8 mouse cellular contexts compared by ENCODE assay signal in the genomic region with DNA sequence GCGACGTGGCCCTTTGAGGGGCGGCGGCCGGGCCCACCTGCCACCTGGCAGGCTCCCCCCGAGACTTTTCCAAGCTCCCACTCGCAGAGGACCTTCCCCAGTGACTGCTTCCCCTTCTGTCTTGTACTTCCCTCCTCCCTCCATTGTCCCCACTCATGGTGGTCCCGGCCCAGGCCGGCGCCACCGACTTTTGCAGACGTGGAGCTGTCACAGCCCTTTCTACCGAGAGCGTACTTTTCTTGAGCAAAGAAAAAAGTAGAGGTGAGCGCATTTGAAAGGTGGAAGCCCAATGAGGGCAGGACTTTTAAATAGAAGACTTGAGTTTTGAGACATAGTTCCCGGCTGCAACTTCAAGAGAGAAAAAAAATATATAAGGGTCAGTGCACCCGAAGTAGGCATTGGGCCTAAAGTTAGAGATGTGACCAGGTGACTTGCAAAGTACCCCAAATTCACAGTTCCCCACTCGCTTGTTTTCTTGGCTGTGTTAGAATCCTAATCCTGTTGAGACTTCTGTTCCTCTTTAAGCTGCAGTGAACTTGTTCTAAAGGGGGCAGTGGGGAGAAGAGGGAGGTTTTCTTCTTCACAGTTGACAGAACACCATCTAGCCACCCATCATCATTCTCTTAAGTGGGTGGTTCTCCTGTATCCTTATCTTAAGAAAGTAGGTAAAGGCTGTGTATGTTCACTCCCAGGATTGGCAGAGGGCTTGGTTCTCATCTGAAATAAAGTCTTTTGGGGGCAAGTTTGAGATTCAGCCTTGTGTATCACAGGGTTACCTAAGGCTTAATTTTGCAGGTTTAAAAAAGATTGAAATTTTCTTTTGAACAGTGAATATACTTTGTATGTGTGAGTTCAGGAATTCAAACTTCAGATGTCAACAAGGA. TPM values are rescaled to one million over a fixed set of nuclear protein-coding genes. Genes with fewer than 3 reads are reported as not detected.
DNase-seq lines count a peak whose midpoint lies in the region; ATAC-seq and TF ChIP-seq lines count a peak whose summit lies in the region.

No protein-coding gene starts in this region.

- H3K27me3 ChIP-seq in kidney, embryonic 15.5 days: no peaks in the 10 kb centered on the region
- H3K27me3 ChIP-seq in embryonic facial prominence, embryonic 15.5 days: no peaks in the 10 kb centered on the region
- no peaks in the 10 kb centered on the region for H3K27me3 ChIP-seq in hindbrain, embryonic 14.5 days (ENCODE audit: control insufficient read depth, insufficient read depth, low read length)
- H3K27me3 ChIP-seq in stomach, embryonic 15.5 days (replicated peaks): no peaks in the 10 kb centered on the region

- H3K9ac ChIP-seq in kidney, embryonic 15.5 days: peak overlapping the region; percentile 97
- peak overlapping the region; percentile 99 for H3K9ac ChIP-seq in ES-E14 (ENCODE audit: insufficient read depth, low read depth, low read length, poor library complexity, severe bottlenecking)
- H3K9ac ChIP-seq in embryonic facial prominence, embryonic 15.5 days: peak overlapping the region; percentile 94
- peak overlapping the region; percentile 96 for H3K9ac ChIP-seq in hindbrain, embryonic 14.5 days
- peak overlapping the region; percentile 87 for H3K9ac ChIP-seq in stomach, embryonic 15.5 days

- peak; percentile 50 for ATAC-seq in kidney, embryonic 15.5 days (replicated peaks; ENCODE audit: low FRiP score)
- ATAC-seq in embryonic facial prominence, embryonic 15.5 days (ENCODE audit: insufficient number of reproducible peaks, low FRiP score, low TSS enrichment, low read depth): peak; percentile 48
- peak; percentile 42 for ATAC-seq in hindbrain, embryonic 14.5 days (ENCODE audit: low FRiP score)
- ATAC-seq in megakaryocyte, adult 5-6 weeks (ENCODE audit: poor library complexity, severe bottlenecking): peak; percentile 33; the same call in 1 of the 2 replicates
- no peak for ATAC-seq in stomach, embryonic 15.5 days (ENCODE audit: insufficient read depth, low FRiP score, low read depth)

- peak overlapping the region; percentile 65 for H3K4me2 ChIP-seq in kidney, embryonic 15.5 days
- peak overlapping the region; percentile 45 for H3K4me2 ChIP-seq in embryonic facial prominence, embryonic 15.5 days (replicated peaks)
- H3K4me2 ChIP-seq in hindbrain, embryonic 14.5 days (replicated peaks): peak overlapping the region; percentile 69
- H3K4me2 ChIP-seq in stomach, embryonic 15.5 days: peak overlapping the region; percentile 62

- H3K27ac ChIP-seq in kidney, embryonic 15.5 days: peak overlapping the region; percentile 92
- H3K27ac ChIP-seq in ES-E14 (ENCODE audit: insufficient read depth, low read depth, low read length, poor library complexity, severe bottlenecking): no peak overlapping the region
- H3K27ac ChIP-seq in embryonic facial prominence, embryonic 15.5 days (replicated peaks): peak overlapping the region; percentile 91
- H3K27ac ChIP-seq in hindbrain, embryonic 14.5 days: peak overlapping the region; percentile 90
- H3K27ac ChIP-seq in stomach, embryonic 15.5 days: peak overlapping the region; percentile 87

- DNase-seq in kidney, postnatal 14 days: no peak
- peak; percentile 13 for DNase-seq in ES-E14 (ENCODE audit: low read depth, low spot score)
- DNase-seq in hindbrain, embryonic 14.5 days (ENCODE audit: low spot score): peak; percentile 28
- DNase-seq in gastrocnemius, postnatal 4 days (ENCODE audit: low spot score in 2 of 2): no peak

- in situ Hi-C loops in ES-E14 (cut with MboI; ENCODE audit: low sequenced_read_pairs in 2 of 2, unreplicated experiment in 2 of 2): no loop called here

- no peaks in the 10 kb centered on the region for H3K9me3 ChIP-seq in kidney, embryonic 15.5 days (replicated peaks)
- no peaks in the 10 kb centered on the region for H3K9me3 ChIP-seq in ES-E14 (ENCODE audit: control insufficient read depth, insufficient read depth, low read depth, low read length)
- H3K9me3 ChIP-seq in embryonic facial prominence, embryonic 15.5 days (replicated peaks): no peaks in the 10 kb centered on the region
- H3K9me3 ChIP-seq in hindbrain, embryonic 14.5 days (ENCODE audit: control insufficient read depth, low read length): no peaks in the 10 kb centered on the region
- no peaks in the 10 kb centered on the region for H3K9me3 ChIP-seq in stomach, embryonic 15.5 days

- peak overlapping the region; percentile 95 for H3K4me3 ChIP-seq in kidney, embryonic 15.5 days (replicated peaks)
- H3K4me3 ChIP-seq in ES-E14 (ENCODE audit: insufficient read depth in 1 of 2, low read depth in 1 of 2, low read length in 2 of 2, poor library complexity in 1 of 2, severe bottlenecking in 1 of 2): peak overlapping the region; percentile 94 to 99
- H3K4me3 ChIP-seq in embryonic facial prominence, embryonic 15.5 days (replicated peaks): peak overlapping the region; percentile 91
- H3K4me3 ChIP-seq in hindbrain, embryonic 14.5 days (replicated peaks; ENCODE audit: low read length): peak overlapping the region; percentile 98
- H3K4me3 ChIP-seq in stomach, embryonic 15.5 days (replicated peaks): peak overlapping the region; percentile 84

- WGBS in kidney, embryonic 15.5 days: under 1% methylated on average over 18 of the region's 18 CpGs
- under 1% methylated on average over 16 of the region's 18 CpGs for WGBS in embryonic facial prominence, embryonic 15.5 days
- 2% methylated on average over 15 of the region's 18 CpGs for WGBS in hindbrain, embryonic 14.5 days
- WGBS in stomach, embryonic 15.5 days: under 1% methylated on average over 18 of the region's 18 CpGs

- H3K36me3 ChIP-seq in kidney, embryonic 15.5 days: peaks cover 16% of the 10 kb centered on the region
- H3K36me3 ChIP-seq in ES-E14 (ENCODE audit: control insufficient read depth, insufficient read depth, low read length, poor library complexity, severe bottlenecking): no peaks in the 10 kb centered on the region; the same call in none of the 2 replicates
- peaks cover 17% of the 10 kb centered on the region for H3K36me3 ChIP-seq in embryonic facial prominence, embryonic 15.5 days
- H3K36me3 ChIP-seq in hindbrain, embryonic 14.5 days (replicated peaks; ENCODE audit: control insufficient read depth, insufficient read depth): peaks cover 14% of the 10 kb centered on the region
- H3K36me3 ChIP-seq in stomach, embryonic 15.5 days: no peaks in the 10 kb centered on the region; the same call in 1 of the 2 replicates

- H3K4me1 ChIP-seq in kidney, embryonic 15.5 days: peaks cover 21% of the 10 kb centered on the region
- peaks cover 2 to 3% of the 10 kb centered on the region in 2 experiments; a peak in 1 of 4 replicates for H3K4me1 ChIP-seq in ES-E14 (ENCODE audit: control insufficient read depth in 2 of 2, insufficient read depth in 2 of 2, low read length in 2 of 2, poor library complexity in 1 of 2)
- H3K4me1 ChIP-seq in embryonic facial prominence, embryonic 15.5 days: peaks cover 16% of the 10 kb centered on the region
- H3K4me1 ChIP-seq in hindbrain, embryonic 14.5 days (replicated peaks; ENCODE audit: control insufficient read depth, insufficient read depth, low read length): peaks cover 27% of the 10 kb centered on the region
- H3K4me1 ChIP-seq in stomach, embryonic 15.5 days: peaks cover 18% of the 10 kb centered on the region

TF ChIP-seq in ES-E14, 5 proteins besides CTCF, POLR2A, EP300 and RAD21:
- no peak for TF ChIP-seq MAFK (IDR thresholded peaks at IDR 0.05; ENCODE audit: insufficient read depth, low read depth, low read length)
- TF ChIP-seq HCFC1 (IDR thresholded peaks at IDR 0.05; ENCODE audit: borderline replicate concordance, insufficient read depth, low read length): no peak
- TF ChIP-seq ZC3H11A (IDR thresholded peaks at IDR 0.05; ENCODE audit: borderline replicate concordance, low read depth, low read length): no peak
- TF ChIP-seq ZNF384 (IDR thresholded peaks at IDR 0.05; ENCODE audit: low read depth, low read length): no peak
- TF ChIP-seq CHD2 (IDR thresholded peaks at IDR 0.05; ENCODE audit: low read depth, low read length): no peak

RNA-seq across cellular contexts. Expression of a gene that starts 0.9 kb away (rescaled TPM):
- 60.9 and 63.1 TPM in 2 replicates for polyA plus RNA-seq in kidney, embryonic 15.5 days (2015; fragmentation: Nextera tagmentation; extraction: Ambion mirVana)
- 35.4 and 38.7 TPM in 2 replicates for total RNA-seq in ES-E14 (2012; rRNA removed)
- 52.0 and 52.6 TPM in 2 replicates for polyA plus RNA-seq in embryonic facial prominence, embryonic 15.5 days (2015; fragmentation: Nextera tagmentation; extraction: Ambion mirVana)
- 35.9 and 37.1 TPM in 2 replicates for polyA plus RNA-seq in hindbrain, embryonic 14.5 days (2014; fragmentation: Nextera tagmentation; extraction: Ambion mirVana)
- 74.4 and 87.7 TPM in 2 replicates for total RNA-seq in megakaryocyte, adult 5-6 weeks (2015)
- 97.9 and 102 TPM in 2 replicates for total RNA-seq in megakaryocyte, adult 5-6 weeks (2017)
- 49.4 and 51.0 TPM in 2 replicates for polyA plus RNA-seq in stomach, embryonic 15.5 days (2015; fragmentation: Nextera tagmentation; extraction: Ambion mirVana)
- total RNA-seq in gastrocnemius, postnatal 4 days (2021): 10 to 100 TPM; 36.0 to 39.2 TPM

RNA-seq across cellular contexts. Expression of a gene that starts 59.9 kb away (rescaled TPM):
- polyA plus RNA-seq in kidney, embryonic 15.5 days (2015; fragmentation: Nextera tagmentation; extraction: Ambion mirVana): 75.5 and 80.4 TPM in 2 replicates
- 79.6 and 90.8 TPM in 2 replicates for total RNA-seq in ES-E14 (2012; rRNA removed)
- polyA plus RNA-seq in embryonic facial prominence, embryonic 15.5 days (2015; fragmentation: Nextera tagmentation; extraction: Ambion mirVana): 52.9 and 54.5 TPM in 2 replicates
- 32.9 and 34.1 TPM in 2 replicates for polyA plus RNA-seq in hindbrain, embryonic 14.5 days (2014; fragmentation: Nextera tagmentation; extraction: Ambion mirVana)
- total RNA-seq in megakaryocyte, adult 5-6 weeks (2015): 59.7 and 65.7 TPM in 2 replicates
- total RNA-seq in megakaryocyte, adult 5-6 weeks (2017): 35.9 and 37.7 TPM in 2 replicates
- 63.5 and 72.9 TPM in 2 replicates for polyA plus RNA-seq in stomach, embryonic 15.5 days (2015; fragmentation: Nextera tagmentation; extraction: Ambion mirVana)
- 10 to 100 TPM; 25.9 to 28.3 TPM for total RNA-seq in gastrocnemius, postnatal 4 days (2021)

Comparison
In these comparisons a context has a peak if more than half of its experiments do, and no peak if none do; other contexts are left out.
1. DNase-seq: peak in ES-E14 (single experiment) and hindbrain, embryonic 14.5 days (single experiment); none in kidney, postnatal 14 days (single experiment) and gastrocnemius, postnatal 4 days (0 of 2).
2. Peak in every context shown above with its lines, with median percentiles within 50 percentile points of each other: H3K4me2 ChIP-seq, H3K4me3 ChIP-seq and H3K9ac ChIP-seq.